Mouse (Mus musculus) lung, postnatal 10 days (tissue): ENCODE measurements around the gene Antxr2.

ENCODE experiments used
- DNase-seq: peaks from one replicate; pipeline ENCODE4 v3.0.0; 2021

Gene Antxr2

GRCm38 (mm10) chr5:98030902-98031641 is at the start of gene Antxr2:
Gene Antxr2 (minus strand): TSS chr5:98031043.
- peak; percentile 87 for DNase-seq

GRCm38 (mm10) chr5:98076612-98077011 is 45.8 kb upstream of the Antxr2 start:
- peak; percentile 53 for DNase-seq

GRCm38 (mm10) chr5:98069191-98069590 is 38.3 kb upstream of the Antxr2 start:
- DNase-seq: no peak

GRCm38 (mm10) chr5:98055275-98055674 is 24.4 kb upstream of the Antxr2 start:
- no peak for DNase-seq

GRCm38 (mm10) chr5:98054834-98055233 is 24.0 kb upstream of the Antxr2 start:
- no peak for DNase-seq

- DNase-seq: no peak
Observed at GRCm38 (mm10) chr5:98034928-98035327, 4.1 kb upstream of the Antxr2 start.

GRCm38 (mm10) chr5:98034207-98034606 is 3.4 kb upstream of the Antxr2 start:
- no peak for DNase-seq

GRCm38 (mm10) chr5:98032803-98033420 is 2.1 kb upstream of the Antxr2 start:
- no peak for DNase-seq

- DNase-seq: peak; percentile 76
Observed at GRCm38 (mm10) chr5:98030091-98030901, 547 bp downstream of the Antxr2 start.

- no peak for DNase-seq
Observed at GRCm38 (mm10) chr5:98027688-98028389, 3.0 kb downstream of the Antxr2 start.

- DNase-seq: no peak
Observed at GRCm38 (mm10) chr5:98025921-98026320, 4.9 kb downstream of the Antxr2 start.

- no peak for DNase-seq
Observed at GRCm38 (mm10) chr5:98024545-98024944, 6.3 kb downstream of the Antxr2 start.

- no peak for DNase-seq
Observed at GRCm38 (mm10) chr5:98021518-98021917, 9.3 kb downstream of the Antxr2 start.

- DNase-seq: no peak
Observed at GRCm38 (mm10) chr5:98020658-98021057, 10.2 kb downstream of the Antxr2 start.

- no peak for DNase-seq
Observed at GRCm38 (mm10) chr5:98019396-98019795, 11.4 kb downstream of the Antxr2 start.

- no peak for DNase-seq
Observed at GRCm38 (mm10) chr5:98018162-98018561, 12.7 kb downstream of the Antxr2 start.

- DNase-seq: peak; percentile 40
Observed at GRCm38 (mm10) chr5:98016247-98017203, 14.3 kb downstream of the Antxr2 start.

GRCm38 (mm10) chr5:98005751-98006150 is 25.1 kb downstream of the Antxr2 start:
- no peak for DNase-seq

GRCm38 (mm10) chr5:97999261-97999824 is 31.5 kb downstream of the Antxr2 start:
- no peak for DNase-seq

- no peak for DNase-seq
Observed at GRCm38 (mm10) chr5:97996500-97997176, 34.2 kb downstream of the Antxr2 start.

GRCm38 (mm10) chr5:97995881-97996280 is 35.0 kb downstream of the Antxr2 start:
- DNase-seq: no peak
